Mouse (Mus musculus): ENCODE results near the gene Exosc9. TPM values are rescaled to one million over a fixed set of nuclear protein-coding genes. Genes with fewer than 3 reads are reported as not detected.

Gene Exosc9
- 3.6 and 3.7 TPM in 2 replicates for polyA plus RNA-seq (2012; rRNA removed)

DNA sequence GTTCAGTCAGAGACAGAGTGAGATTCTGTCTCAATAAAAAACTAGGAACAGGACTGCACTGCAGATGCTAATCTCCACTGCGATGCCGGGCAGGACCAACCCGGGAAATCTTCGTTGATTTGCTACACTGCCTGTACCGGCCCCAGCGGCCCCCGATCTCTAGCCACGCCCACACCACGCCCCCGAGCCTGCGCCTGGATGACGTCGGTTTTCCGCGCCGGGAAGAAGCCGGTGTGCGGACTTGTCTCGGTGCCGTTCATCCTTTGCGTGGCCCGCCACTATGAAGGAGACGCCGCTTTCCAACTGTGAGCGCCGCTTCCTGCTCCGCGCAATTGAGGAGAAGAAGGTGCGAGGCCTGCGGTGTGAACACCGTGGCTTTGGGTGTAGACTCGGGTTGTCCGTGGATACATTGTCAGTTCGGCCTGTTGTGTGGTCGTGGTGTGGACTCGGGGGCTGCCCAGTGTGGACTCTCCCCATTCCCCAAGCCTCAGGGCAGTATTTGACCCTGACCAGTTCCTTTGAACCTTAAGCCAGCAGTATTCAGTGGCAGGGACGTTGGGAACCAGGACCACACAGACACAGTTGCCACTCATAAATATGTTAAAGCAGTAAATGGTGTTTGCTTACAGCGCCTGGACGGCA, at the start of gene Exosc9:
Gene Exosc9, plus strand, starts transcription at position 201 of the 642 bp plus-strand sequence.

DNA sequence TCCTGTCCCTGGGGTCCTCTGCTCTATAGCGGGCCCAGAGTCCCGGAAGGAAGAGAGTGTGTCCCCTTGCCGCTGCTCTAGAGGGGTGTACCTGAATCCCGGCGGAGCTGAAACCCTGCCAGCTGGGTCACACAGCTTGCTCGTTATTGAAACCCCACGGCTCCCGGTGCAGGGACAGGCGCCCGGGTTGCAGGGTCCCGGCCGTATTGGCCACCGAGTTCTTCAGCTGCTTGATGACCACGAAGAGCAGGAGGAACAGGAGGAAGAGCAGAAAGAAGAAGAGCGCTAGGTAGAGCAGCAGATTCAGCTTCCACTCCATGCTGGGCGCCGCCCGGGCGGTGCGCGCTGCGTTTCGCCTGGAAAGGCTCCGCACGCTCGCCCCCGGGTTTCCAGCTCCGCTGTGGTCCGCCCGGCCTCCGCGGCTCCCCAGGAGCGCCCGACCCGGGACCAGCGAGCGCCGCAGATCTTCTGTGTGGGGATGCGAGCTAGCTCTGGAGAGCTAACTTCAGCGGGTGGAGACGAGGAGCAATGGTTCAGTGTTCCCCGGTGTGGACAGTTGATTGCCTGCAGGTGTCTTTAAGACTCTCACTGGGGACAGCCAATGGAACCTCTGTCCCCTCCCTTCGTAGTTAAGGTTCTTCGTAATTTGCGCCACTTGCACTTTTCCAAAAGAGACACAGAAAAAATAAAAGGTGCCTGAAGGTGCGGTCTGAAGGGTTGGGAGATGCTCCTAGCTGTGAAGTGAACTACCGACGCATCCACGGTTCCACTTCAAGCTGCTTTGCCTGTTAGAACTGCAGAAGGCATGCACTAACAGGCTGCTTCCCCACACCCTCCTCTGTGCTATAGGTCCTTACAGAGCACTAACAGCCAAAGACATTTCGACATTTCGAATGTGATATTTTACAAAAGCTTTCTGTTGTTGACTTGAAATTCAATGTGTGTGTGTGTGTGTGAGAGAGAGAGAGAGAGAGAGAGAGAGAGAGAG, 31.0 kb upstream of the Exosc9 start, which contains the start of gene Gm11549:
Gene Gm11549, minus strand, starts transcription at position 741 of the 988 bp plus-strand sequence.

DNA sequence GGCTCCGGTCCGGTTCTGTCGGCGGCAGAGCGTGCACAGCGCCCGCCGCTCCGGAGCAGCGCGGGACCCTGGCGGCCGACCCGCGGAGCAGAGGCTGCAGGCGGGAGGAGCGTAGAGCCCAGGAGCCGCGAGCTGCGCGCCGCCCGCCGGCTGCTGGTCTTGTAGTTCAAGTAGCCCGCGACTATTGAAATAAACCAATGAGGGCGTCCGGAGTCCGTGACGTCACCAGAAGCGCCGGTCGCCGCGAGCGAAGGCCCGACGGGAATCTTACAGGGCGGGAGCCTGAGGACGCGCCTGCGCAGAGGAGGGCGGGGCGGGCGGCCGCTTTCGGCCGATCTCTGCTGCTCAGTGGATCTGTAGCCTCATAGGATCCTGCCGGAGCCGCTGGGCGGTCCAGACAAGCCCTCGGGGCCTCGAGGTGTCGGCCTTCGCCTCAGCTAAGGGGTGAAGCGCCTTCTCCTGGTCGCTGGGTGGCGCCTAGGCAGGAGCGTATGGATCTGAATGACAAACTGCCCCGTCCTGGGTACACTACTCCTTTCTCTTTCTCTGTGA, 19.5 kb downstream of the Exosc9 start, which contains the start of gene Ccna2:
Gene Ccna2, minus strand, starts transcription at position 324 of the 552 bp plus-strand sequence.

DNA sequence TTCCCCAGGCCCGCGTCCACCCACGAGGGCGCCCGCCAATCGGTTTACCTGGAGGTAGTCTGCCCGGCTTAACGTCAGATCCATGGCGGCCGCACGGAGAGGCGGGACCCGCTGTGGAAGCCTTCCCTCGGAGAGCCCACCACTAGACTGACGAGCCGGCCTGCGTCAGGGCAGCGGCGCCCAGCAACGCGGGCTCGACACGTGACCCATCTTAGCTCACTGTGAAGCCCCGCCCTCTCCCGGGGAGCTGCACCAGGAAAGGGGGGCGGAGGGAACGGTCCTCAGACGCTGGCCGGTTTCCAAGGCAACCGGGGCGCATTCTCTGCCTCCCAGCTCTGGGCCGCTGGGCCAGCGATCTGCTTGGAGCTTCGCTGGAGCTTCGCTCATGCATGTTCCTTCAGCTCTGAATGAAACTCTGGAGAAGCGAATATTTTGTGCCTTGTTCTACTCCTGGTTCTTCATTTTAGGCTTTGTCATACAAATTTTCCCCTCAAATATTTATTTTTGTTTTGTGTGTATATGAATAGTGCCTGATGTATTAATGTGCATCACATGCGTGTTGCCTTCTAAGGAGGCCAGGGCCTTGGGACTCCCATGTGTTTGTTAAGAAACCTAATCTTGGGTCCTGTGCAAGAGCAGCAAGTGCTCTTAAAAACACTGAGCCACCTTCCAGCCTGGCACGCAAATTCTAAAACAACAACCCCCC, 60.9 kb downstream of the Exosc9 start, which contains the start of gene Bbs7:
Gene Bbs7, minus strand, starts transcription at position 276 of the 706 bp plus-strand sequence.

Other genes with a start within 250 kb of the Exosc9 start
- gene Anxa5, start 76.7 kb upstream of the Exosc9 start, polyA plus RNA-seq (2012; rRNA removed) = 288 and 361 TPM in 2 replicates
- 1.3 and 1.6 TPM in 2 replicates for gene 1810062G17Rik, start 76.7 kb upstream of the Exosc9 start, polyA plus RNA-seq (2012; rRNA removed)
- gene Gm11549, start 30.8 kb upstream of the Exosc9 start, polyA plus RNA-seq (2012; rRNA removed) = 0.07 and 0.09 TPM in 2 replicates
- 68.9 and 80.1 TPM in 2 replicates for gene Ccna2, start 19.5 kb downstream of the Exosc9 start, polyA plus RNA-seq (2012; rRNA removed)
- 1.0 and 2.0 TPM in 2 replicates for gene Bbs7, start 60.9 kb downstream of the Exosc9 start, polyA plus RNA-seq (2012; rRNA removed)
- 1.2 and 1.8 TPM in 2 replicates for gene Trpc3, start 137.6 kb downstream of the Exosc9 start, polyA plus RNA-seq (2012; rRNA removed)